Mouse (Mus musculus) midbrain, embryonic 16.5 days (tissue): ENCODE data around the gene Auts2. TPM values are rescaled to one million over a fixed set of nuclear protein-coding genes. Genes with fewer than 3 reads are reported as not detected.

Source experiments
- ATAC-seq: fragments of 200-750 bp; cut with Nextera tagmentation; 2 replicates; pipeline ENCODE4 v1.8.0; 2017; ENCODE audit warnings: moderate TSS enrichment
- H3K27ac ChIP-seq: fragments of 300-500 bp; sonication (generic); 2 replicates; pipeline ENCODE4 v1.5.1; 2014; ENCODE audit warnings: mild to moderate bottlenecking, low read length, mixed read lengths
- H3K27me3 ChIP-seq: fragments of 300-500 bp; sonication (generic); 2 replicates; pipeline ENCODE4 v1.6.1; 2014; ENCODE audit warnings: low read depth, low read length, mixed read lengths; ENCODE audit not compliant: control insufficient read depth, insufficient read depth
- H3K36me3 ChIP-seq: fragments of 300-500 bp; sonication (generic); 2 replicates; pipeline ENCODE4 v1.6.1; 2014; ENCODE audit warnings: mild to moderate bottlenecking, low read length, moderate library complexity, mixed read lengths; ENCODE audit not compliant: control insufficient read depth, insufficient read depth
- H3K4me1 ChIP-seq: fragments of 300-500 bp; sonication (generic); 2 replicates; pipeline ENCODE4 v1.6.1; 2014; ENCODE audit warnings: mild to moderate bottlenecking, low read length, mixed read lengths; ENCODE audit not compliant: control insufficient read depth, insufficient read depth
- H3K4me2 ChIP-seq: fragments of 300-500 bp; sonication (generic); 2 replicates; pipeline ENCODE4 v1.6.1; 2014; ENCODE audit warnings: mild to moderate bottlenecking, low read length, mixed read lengths
- H3K4me3 ChIP-seq: fragments of 300-500 bp; sonication (generic); 2 replicates; pipeline ENCODE4 v1.5.1; 2014; ENCODE audit warnings: low read depth, mild to moderate bottlenecking, low read length, moderate library complexity, mixed read lengths
- H3K9ac ChIP-seq: fragments of 300-500 bp; sonication (generic); 2 replicates; pipeline ENCODE4 v1.6.1; 2014; ENCODE audit warnings: low read depth, low read length, mixed read lengths
- H3K9me3 ChIP-seq: fragments of 300-500 bp; sonication (generic); replicated peaks from 2 replicates; pipeline ENCODE4 v1.6.1; 2014; ENCODE audit warnings: mild to moderate bottlenecking, low read length, mixed read lengths; ENCODE audit not compliant: control insufficient read depth, poor library complexity, severe bottlenecking
- WGBS: fragments of 180-500 bp; shearing (Covaris S2); extraction: QIAGEN DNeasy Blood & Tissue Kit; methylation state at CpG from one replicate; pipeline ENCODE4 v1.1.7; 2014; 5-methylcytosine and 5-hydroxymethylcytosine counted together
- polyA plus RNA-seq: library from polyadenylated mRNA; unstranded; fragments of >200 nt; fragmentation: Nextera tagmentation; extraction: Ambion mirVana; gene quantifications from 2 replicates; pipeline ENCODE4 v1.2.1, GENCODE M21; 2015

Auts2 gene
- polyA plus RNA-seq, 1 experiment from 2014 or later: 49.8 TPM

DNA sequence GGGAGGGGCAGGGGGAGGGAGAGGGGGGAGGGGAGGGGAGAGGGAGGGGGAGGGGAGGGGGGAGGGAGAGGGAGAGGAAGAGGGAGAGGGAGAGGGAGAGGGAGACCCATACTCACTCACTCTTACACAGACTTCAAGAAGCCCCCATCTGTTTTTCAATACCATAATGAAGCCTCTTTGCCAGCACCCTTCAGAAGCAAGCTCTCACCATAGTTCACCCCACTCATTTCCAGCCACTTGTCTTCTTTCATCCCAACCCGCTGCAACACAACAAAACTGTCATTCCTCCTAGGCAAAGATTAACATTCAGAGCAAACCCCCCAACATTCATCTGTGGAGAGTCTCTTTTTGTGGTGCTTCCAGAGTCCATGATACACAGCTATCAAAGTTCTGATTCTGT is 314.1 kb downstream of the Auts2 start:
- Histone ChIP-seq H3K4me2 (no peak overlapping the region), H3K4me1 (peaks cover 16% of the 10 kb centered on the region), H3K36me3 (no peaks in the 10 kb centered on the region), H3K27me3 (no peaks in the 10 kb centered on the region), H3K9me3 (no peaks in the 10 kb centered on the region), H3K9ac (no peak overlapping the region), H3K4me3 (no peak overlapping the region), H3K27ac (no peak overlapping the region)
- no peak for ATAC-seq
- 56% methylated on average over 1 of the region's 1 CpGs for WGBS

DNA sequence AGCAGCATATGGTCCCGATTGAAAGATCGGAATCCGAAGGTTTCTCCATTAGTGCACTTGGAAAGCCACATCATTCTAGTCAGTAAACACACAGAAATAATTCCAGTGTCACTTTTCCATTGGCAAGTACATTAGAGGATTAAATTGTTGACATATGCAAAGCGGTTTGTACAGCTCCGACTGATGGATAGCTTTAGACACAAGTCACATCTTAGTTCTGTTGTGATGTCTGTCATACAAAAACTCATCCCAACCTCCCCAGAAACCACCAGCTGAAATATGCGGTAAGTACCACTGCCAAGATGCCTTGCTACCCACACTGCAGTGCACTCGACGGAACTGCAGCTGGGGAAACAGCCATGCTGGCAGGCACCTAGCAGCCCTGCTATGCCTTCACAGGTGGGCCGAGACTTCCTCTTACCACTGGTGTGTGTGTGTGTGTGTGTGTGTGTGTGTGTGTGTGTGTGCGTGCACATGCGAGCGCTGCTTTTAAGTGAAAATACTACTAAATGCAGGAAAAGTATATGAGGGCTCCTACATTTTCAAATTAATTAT is 322.7 kb downstream of the Auts2 start:
- H3K4me2 ChIP-seq: no peak overlapping the region
- H3K27ac ChIP-seq: no peak overlapping the region
- no peaks in the 10 kb centered on the region for H3K9me3 ChIP-seq
- peaks cover 6% of the 10 kb centered on the region; the same call in 1 of the 2 replicates for H3K4me1 ChIP-seq
- ATAC-seq: no peak
- no peaks in the 10 kb centered on the region for H3K36me3 ChIP-seq
- no peaks in the 10 kb centered on the region for H3K27me3 ChIP-seq
- 76% methylated on average over 12 of the region's 12 CpGs for WGBS
- no peak overlapping the region for H3K4me3 ChIP-seq
- H3K9ac ChIP-seq: no peak overlapping the region

DNA sequence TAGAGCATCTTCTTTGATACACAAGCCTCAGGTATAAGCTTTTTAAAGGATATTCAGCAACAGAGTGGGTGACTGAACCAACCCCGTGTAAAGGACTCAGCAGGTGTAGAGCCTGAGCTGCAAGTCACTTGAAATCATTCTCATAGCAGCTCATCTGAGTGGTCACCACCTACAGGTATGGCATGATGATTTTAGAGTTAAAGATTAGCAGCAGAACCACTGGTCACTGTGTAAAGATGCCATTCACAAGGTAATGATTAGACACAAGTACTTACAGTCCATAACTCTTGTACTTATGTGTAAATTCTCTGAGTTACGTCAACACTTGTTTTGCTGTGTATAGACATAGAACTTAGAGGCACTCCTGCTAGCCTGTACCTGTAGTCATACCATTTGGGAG is 327.0 kb downstream of the Auts2 start:
- WGBS: 95% methylated on average over 2 of the region's 2 CpGs
- ATAC-seq: no peak
- Histone ChIP-seq H3K27ac (no peak overlapping the region), H3K4me2 (no peak overlapping the region), H3K9me3 (no peaks in the 10 kb centered on the region), H3K4me3 (no peak overlapping the region), H3K27me3 (no peaks in the 10 kb centered on the region), H3K36me3 (no peaks in the 10 kb centered on the region), H3K4me1 (peaks cover 4% of the 10 kb centered on the region; the same call in 1 of the 2 replicates), H3K9ac (no peak overlapping the region)

GRCm38 (mm10) chr5:132212446-132212845 is 330.7 kb downstream of the Auts2 start:
- H3K27ac ChIP-seq: no peak overlapping the region
- 82% methylated on average over 2 of the region's 2 CpGs for WGBS
- ATAC-seq: no peak

DNA sequence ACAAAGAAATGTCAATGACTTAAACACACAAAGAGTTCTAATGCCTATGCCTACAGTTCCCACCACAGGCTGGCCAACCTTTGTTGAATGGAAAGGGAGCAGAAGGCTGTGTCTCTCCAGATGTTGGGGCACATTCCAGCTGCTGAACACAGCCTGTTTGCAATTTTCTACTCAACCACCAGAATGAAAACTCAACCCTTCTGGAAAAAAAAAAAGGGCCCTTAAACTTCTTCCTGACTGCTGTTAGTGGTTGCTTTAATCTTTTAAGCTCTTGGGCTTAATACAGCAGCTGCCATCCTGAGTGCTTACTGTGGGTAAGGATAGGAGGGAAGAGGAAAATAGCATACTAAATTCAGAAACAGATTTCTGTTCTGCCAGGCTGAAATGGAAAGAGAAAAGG is 333.4 kb downstream of the Auts2 start:
- Histone ChIP-seq H3K36me3 (no peaks in the 10 kb centered on the region), H3K4me3 (no peak overlapping the region)

More at GRCm38 (mm10) chr5:132212446-132212845, 330.7 kb downstream of the Auts2 start:
- Histone ChIP-seq H3K4me1 (peaks cover 1% of the 10 kb centered on the region; the same call in 1 of the 2 replicates), H3K36me3 (no peaks in the 10 kb centered on the region), H3K9ac (no peak overlapping the region), H3K9me3 (no peaks in the 10 kb centered on the region), H3K4me3 (no peak overlapping the region), H3K27me3 (no peaks in the 10 kb centered on the region), H3K4me2 (no peak overlapping the region)

GRCm38 (mm10) chr5:132206220-132206619 is 336.9 kb downstream of the Auts2 start:
- no peak for ATAC-seq
- Histone ChIP-seq H3K4me1 (peaks cover 16% of the 10 kb centered on the region), H3K27ac (no peak overlapping the region), H3K36me3 (no peaks in the 10 kb centered on the region), H3K4me3 (no peak overlapping the region), H3K27me3 (no peaks in the 10 kb centered on the region), H3K9ac (no peak overlapping the region), H3K4me2 (no peak overlapping the region), H3K9me3 (no peaks in the 10 kb centered on the region)
- WGBS: 89% methylated on average over 1 of the region's 1 CpGs

More for the DNA sequence above, 333.4 kb downstream of the Auts2 start:
- no peak overlapping the region for H3K9ac ChIP-seq
- no peaks in the 10 kb centered on the region for H3K27me3 ChIP-seq
- ATAC-seq: no peak
- no peak overlapping the region for H3K4me2 ChIP-seq
- H3K4me1 ChIP-seq: 0 out of 2 replicates have a peak, but pooled peaks cover 2% of the 10 kb centered on the region
- H3K9me3 ChIP-seq: no peaks in the 10 kb centered on the region
- no peak overlapping the region for H3K27ac ChIP-seq

DNA sequence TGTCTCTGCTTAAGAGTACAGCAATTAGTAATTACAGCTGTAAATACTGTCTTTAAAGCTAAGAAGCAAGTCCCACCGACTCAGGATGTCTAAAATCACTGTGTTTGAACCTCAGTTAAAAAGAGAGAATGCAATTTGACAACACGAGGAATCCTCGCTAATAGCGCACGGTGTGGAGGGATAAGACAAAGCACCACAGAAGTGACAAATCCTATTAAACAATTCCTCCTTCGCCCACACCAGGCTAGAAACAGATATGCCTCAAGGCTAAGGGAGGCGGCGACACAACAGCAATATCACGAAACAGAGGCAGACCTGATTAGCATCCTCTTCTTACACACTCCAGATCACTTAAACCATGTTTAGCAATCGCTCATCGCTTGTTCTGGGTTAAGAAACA is 339.3 kb downstream of the Auts2 start:
- no peak overlapping the region for H3K4me2 ChIP-seq
- H3K36me3 ChIP-seq: no peaks in the 10 kb centered on the region
- H3K4me3 ChIP-seq: no peak overlapping the region
- peaks cover 22% of the 10 kb centered on the region for H3K4me1 ChIP-seq
- H3K9ac ChIP-seq: no peak overlapping the region
- H3K27me3 ChIP-seq: no peaks in the 10 kb centered on the region
- no peak overlapping the region for H3K27ac ChIP-seq
- H3K9me3 ChIP-seq: no peaks in the 10 kb centered on the region
- no peak for ATAC-seq
- WGBS: 35% methylated on average over 11 of the region's 11 CpGs

DNA sequence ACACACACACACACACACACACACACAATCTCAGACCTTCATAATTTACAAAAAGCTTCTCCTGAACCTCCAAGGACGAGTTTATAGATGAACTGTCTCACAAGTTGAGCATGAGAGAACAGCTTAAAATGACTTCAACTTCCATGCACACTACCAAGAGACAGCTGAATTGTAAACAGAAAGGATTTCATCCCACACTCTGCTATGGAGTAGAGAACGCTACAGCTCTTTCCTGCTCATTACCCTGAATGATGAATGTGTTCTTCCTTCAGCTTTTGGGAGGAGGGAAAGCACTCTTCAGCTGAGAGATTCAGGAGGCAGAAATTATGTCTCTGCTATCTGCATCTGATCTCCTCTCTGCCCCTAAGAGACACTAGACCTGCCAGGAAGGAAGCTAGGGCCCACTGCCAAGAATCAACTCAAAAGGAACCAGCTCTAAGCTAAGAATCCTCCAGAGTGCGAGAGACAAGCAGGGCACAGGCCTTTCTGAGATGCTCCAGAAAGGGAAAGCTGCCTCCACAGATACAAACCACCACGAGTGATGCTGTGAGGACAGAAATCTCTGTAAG is 342.0 kb downstream of the Auts2 start:
- no peaks in the 10 kb centered on the region for H3K9me3 ChIP-seq
- 63% methylated on average over 4 of the region's 4 CpGs for WGBS
- no peak for ATAC-seq
- no peak overlapping the region for H3K4me3 ChIP-seq
- peaks cover 22% of the 10 kb centered on the region for H3K4me1 ChIP-seq
- no peaks in the 10 kb centered on the region for H3K27me3 ChIP-seq
- H3K36me3 ChIP-seq: no peaks in the 10 kb centered on the region
- no peak overlapping the region for H3K27ac ChIP-seq
- no peak overlapping the region for H3K9ac ChIP-seq
- no peak overlapping the region for H3K4me2 ChIP-seq

- Histone ChIP-seq H3K9me3 (no peaks in the 10 kb centered on the region), H3K9ac (no peak overlapping the region), H3K27me3 (no peaks in the 10 kb centered on the region), H3K27ac (no peak overlapping the region), H3K36me3 (no peaks in the 10 kb centered on the region), H3K4me3 (no peak overlapping the region), H3K4me1 (peaks cover 22% of the 10 kb centered on the region), H3K4me2 (no peak overlapping the region)
- no peak for ATAC-seq
- WGBS: 74% methylated on average over 4 of the region's 4 CpGs
These were observed 342.5 kb downstream of the Auts2 start for GRCm38 (mm10) chr5:132200595-132200994.
